Comparison of ENCODE assay signal across 8 mouse cellular contexts in genomic region chr12:84217111-84217507, GRCm38 (mm10). TPM values are rescaled to one million over a fixed set of nuclear protein-coding genes. Genes with fewer than 3 reads are reported as not detected.
DNase-seq lines count a peak whose midpoint lies in the region; ATAC-seq and TF ChIP-seq lines count a peak whose summit lies in the region.

No protein-coding gene starts in this region.

- no peak for TF ChIP-seq POLR2A in spleen, adult 2 months (IDR thresholded peaks at IDR 0.05; ENCODE audit: low read depth, low read length)

- peaks cover 4% of the 10 kb centered on the region; the same call in 1 of the 2 replicates for H3K36me3 ChIP-seq in spleen, adult 2 months (ENCODE audit: control insufficient read depth, insufficient read depth, low read length)
- H3K36me3 ChIP-seq in heart, embryonic 16.5 days (ENCODE audit: control insufficient read depth, insufficient read depth), result 0 out of 2 replicates have a peak, but pooled peaks cover 2% of the 10 kb centered on the region
- H3K36me3 ChIP-seq in liver, postnatal 0 days (replicated peaks; ENCODE audit: insufficient read depth, low read length), result peaks cover 18% of the 10 kb centered on the region
- no peaks in the 10 kb centered on the region for H3K36me3 ChIP-seq in stomach, postnatal 0 days (ENCODE audit: control insufficient read depth, insufficient read depth, low read length)

- TF ChIP-seq EP300 in liver, postnatal 0 days (IDR thresholded peaks at IDR 0.05; ENCODE audit: low read depth), result no peak
- no peak for TF ChIP-seq EP300 in stomach, postnatal 0 days (optimal IDR thresholded peaks at IDR 0.05)

- H3K27me3 ChIP-seq in spleen, adult 2 months (ENCODE audit: control insufficient read depth, insufficient read depth, low read length), result no peaks in the 10 kb centered on the region
- H3K27me3 ChIP-seq in heart, embryonic 16.5 days (ENCODE audit: control insufficient read depth, insufficient read depth, low read length), result no peaks in the 10 kb centered on the region
- H3K27me3 ChIP-seq in liver, postnatal 0 days (ENCODE audit: insufficient read depth, low read length), result no peaks in the 10 kb centered on the region
- H3K27me3 ChIP-seq in stomach, postnatal 0 days (ENCODE audit: control insufficient read depth, insufficient read depth, low read length), result no peaks in the 10 kb centered on the region

- peak overlapping the region; percentile 93; the same call in 1 of the 2 replicates for H3K27ac ChIP-seq in spleen, adult 2 months (ENCODE audit: insufficient read depth, low read length)
- H3K27ac ChIP-seq in heart, embryonic 16.5 days (ENCODE audit: low read length), result peak overlapping the region; percentile 94
- peak overlapping the region; percentile 97 for H3K27ac ChIP-seq in liver, postnatal 0 days (ENCODE audit: low read depth)
- H3K27ac ChIP-seq in stomach, postnatal 0 days (replicated peaks), result peak overlapping the region; percentile 97

- ATAC-seq in heart, embryonic 16.5 days (replicated peaks; ENCODE audit: extremely low read depth, insufficient read depth, low FRiP score), result no peak
- no peak for ATAC-seq in liver, postnatal 0 days
- ATAC-seq in stomach, postnatal 0 days (ENCODE audit: low FRiP score, low TSS enrichment), result peak; percentile 52

- H3K4me1 ChIP-seq in spleen, adult 2 months (ENCODE audit: control insufficient read depth, insufficient read depth, insufficient read length), result peaks cover 10% of the 10 kb centered on the region; the same call in 1 of the 2 replicates
- H3K4me1 ChIP-seq in heart, embryonic 16.5 days (ENCODE audit: control insufficient read depth, insufficient read depth, low read length), result peaks cover 49% of the 10 kb centered on the region
- peaks cover 56% of the 10 kb centered on the region for H3K4me1 ChIP-seq in liver, postnatal 0 days (ENCODE audit: insufficient read depth)
- H3K4me1 ChIP-seq in stomach, postnatal 0 days (replicated peaks; ENCODE audit: control insufficient read depth, insufficient read depth), result peaks cover 15% of the 10 kb centered on the region

- H3K9ac ChIP-seq in heart, embryonic 16.5 days (ENCODE audit: low read length), result peak overlapping the region; percentile 98; the same call in 1 of the 2 replicates
- peak overlapping the region; percentile 98 for H3K9ac ChIP-seq in liver, postnatal 0 days (replicated peaks)
- H3K9ac ChIP-seq in stomach, postnatal 0 days (ENCODE audit: low read length), result peak overlapping the region; percentile 97

- DNase-seq in spleen, adult 2 months (ENCODE audit: low read depth in 1 of 2, low spot score in 2 of 2), result no peak
- DNase-seq in spleen, adult 12 weeks (ENCODE audit: low spot score), result no peak
- DNase-seq in liver, postnatal 0 days, result no peak
- DNase-seq in stomach, postnatal 0 days (ENCODE audit: low spot score), result no peak
- DNase-seq in thymus, postnatal 4 days, result no peak
- DNase-seq in thymus, postnatal 0 days (ENCODE audit: low spot score), result no peak
- no peak for DNase-seq in left cerebral cortex, adult 8-10 months (ENCODE audit: low spot score in 2 of 2)

- TF ChIP-seq CTCF in spleen, adult 2 months (IDR thresholded peaks at IDR 0.05; ENCODE audit: extremely low read depth, insufficient read depth, insufficient read length, insufficient replicate concordance), result no peak
- no peak for TF ChIP-seq CTCF in liver, postnatal 0 days (IDR thresholded peaks at IDR 0.05; ENCODE audit: low read depth)
- no peak for TF ChIP-seq CTCF in stomach, postnatal 0 days (IDR thresholded peaks at IDR 0.05; ENCODE audit: low read depth)

- no peaks in the 10 kb centered on the region for H3K9me3 ChIP-seq in heart, embryonic 16.5 days (replicated peaks; ENCODE audit: control insufficient read depth, low read length)
- no peaks in the 10 kb centered on the region for H3K9me3 ChIP-seq in liver, postnatal 0 days (ENCODE audit: low read length)
- no peaks in the 10 kb centered on the region for H3K9me3 ChIP-seq in stomach, postnatal 0 days (ENCODE audit: control insufficient read depth, low read length)

- H3K4me2 ChIP-seq in heart, embryonic 16.5 days (ENCODE audit: low read depth, low read length), result peak overlapping the region; percentile 90
- peak overlapping the region; percentile 83 for H3K4me2 ChIP-seq in liver, postnatal 0 days (ENCODE audit: low read depth, low read length)
- H3K4me2 ChIP-seq in stomach, postnatal 0 days (replicated peaks; ENCODE audit: low read depth), result peak overlapping the region; percentile 88

- peak overlapping the region; percentile 93; the same call in 1 of the 2 replicates for H3K4me3 ChIP-seq in spleen, adult 2 months (ENCODE audit: extremely low read depth, insufficient read depth, insufficient read length)
- H3K4me3 ChIP-seq in heart, embryonic 16.5 days (ENCODE audit: low read length), result peak overlapping the region; percentile 96
- peak overlapping the region; percentile 88 for H3K4me3 ChIP-seq in liver, postnatal 0 days (ENCODE audit: low read depth, low read length)
- H3K4me3 ChIP-seq in stomach, postnatal 0 days (ENCODE audit: low read depth, low read length), result peak overlapping the region; percentile 93

- 48% methylated on average over 4 of the region's 4 CpGs for WGBS in spleen, adult 2 months
- WGBS in heart, embryonic 16.5 days, result 30% methylated on average over 4 of the region's 4 CpGs
- WGBS in liver, postnatal 0 days (ENCODE audit: insufficient replicate concordance), result 48% methylated on average over 4 of the region's 4 CpGs
- 19% methylated on average over 4 of the region's 4 CpGs for WGBS in stomach, postnatal 0 days

RNA-seq across cellular contexts. Expression of gene Elmsan1, which starts 1.6 kb away (rescaled TPM):
- polyA plus RNA-seq in spleen, adult 2 months (2012; rRNA removed), result 30.6 and 36.4 TPM in 2 replicates
- 7.1 and 7.5 TPM in 2 replicates for polyA plus RNA-seq in heart, embryonic 16.5 days (2015; fragmentation: Nextera tagmentation; extraction: Ambion mirVana)
- 2.6 and 2.8 TPM in 2 replicates for polyA plus RNA-seq in liver, postnatal 0 days (2015; fragmentation: Nextera tagmentation; extraction: Ambion mirVana)
- 4.0 and 4.1 TPM in 2 replicates for polyA plus RNA-seq in stomach, postnatal 0 days (2015; fragmentation: Nextera tagmentation; extraction: Ambion mirVana)
- polyA plus RNA-seq in thymus, postnatal 0 days (2015; fragmentation: Nextera tagmentation; extraction: Ambion mirVana), result 5.1 and 6.3 TPM in 2 replicates
- 10 to 100 TPM; 17.8 to 23.3 (median 20.3) TPM for total RNA-seq in left cerebral cortex, adult 8-10 months (2022)
